Mouse (Mus musculus) gastrocnemius, postnatal 36 days (tissue): Measurements from ENCODE around the gene Cmc2. TPM values are rescaled to one million over a fixed set of nuclear protein-coding genes. Genes with fewer than 3 reads are reported as not detected.

Experiments used
- DNase-seq, 2 experiments: peaks; one replicate each; pipeline ENCODE4 v3.0.0; 2022
- intact Hi-C: fragments of 180-260 bp; cut with DNase I; formaldehyde crosslinking; loops from one replicate; pipeline ENCODE4 v1.15.1; 2025
- total RNA-seq, 2 experiments: library from RNA; stranded (reverse); gene quantifications; 2 replicates each; pipeline ENCODE4 v1.2.3; 2021

Cmc2 gene
- total RNA-seq, 2 experiments from 2014 or later = 23.1 to 30.7 TPM

DNA sequence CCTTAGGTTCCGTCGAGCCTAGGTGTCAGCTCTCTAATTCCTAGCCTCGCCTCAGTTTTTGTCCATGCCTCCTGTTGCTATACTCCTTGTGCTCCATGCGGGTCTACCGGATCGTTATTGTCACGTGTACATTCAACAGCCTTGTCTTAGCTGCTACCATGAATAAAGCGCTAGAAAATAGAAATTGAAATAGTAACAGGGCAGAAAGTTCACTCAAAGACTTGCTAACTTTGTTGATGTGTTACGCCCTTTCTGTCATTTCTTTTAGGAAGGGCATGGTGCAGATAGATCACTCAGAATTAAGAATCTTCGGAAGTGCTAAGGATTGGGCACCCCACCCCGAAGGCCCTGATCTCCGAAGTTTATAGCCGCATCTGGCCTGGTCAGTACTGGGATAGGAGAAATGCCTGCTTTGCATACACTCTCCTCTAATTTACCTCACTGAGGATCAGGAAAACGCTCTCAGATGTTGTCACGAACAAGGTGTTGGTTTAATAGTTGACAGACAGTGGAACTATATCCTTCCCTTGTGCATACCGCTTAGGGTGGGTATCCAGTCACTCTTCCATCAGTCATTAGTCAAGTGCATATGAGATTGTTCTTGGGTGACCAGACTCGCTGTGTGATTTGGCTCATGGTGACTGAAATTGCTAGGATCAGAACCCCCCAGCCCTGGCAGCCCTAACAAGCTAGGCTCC lies 954 bp upstream of the Cmc2 start:
- intact Hi-C loops = no loop called here
- no peak for DNase-seq

DNA sequence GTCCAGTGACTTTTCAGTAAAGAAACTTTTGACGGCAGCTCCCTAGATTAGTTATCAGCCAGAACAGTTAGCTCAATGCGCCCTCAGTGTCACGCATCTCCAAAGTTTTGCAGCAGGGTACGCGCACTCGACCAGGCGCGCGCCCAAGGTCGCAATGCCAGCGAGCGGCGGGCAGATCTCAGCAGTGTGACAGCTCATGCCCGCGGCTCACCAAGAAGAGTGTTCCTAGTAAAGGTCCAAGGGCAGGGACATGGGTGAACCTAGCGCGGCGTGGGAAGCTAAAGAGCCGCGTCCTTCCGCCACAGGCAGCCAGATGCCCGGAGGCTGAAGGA lies 284 bp downstream of the Cmc2 start:
- peak in 1 of 2 experiments; percentile 12 for DNase-seq
- intact Hi-C loops = loop anchor here (2.0 kb wide), 1 partner anchor 58 kb away; the partner anchor contains the start of gene 1700030J22Rik

DNA sequence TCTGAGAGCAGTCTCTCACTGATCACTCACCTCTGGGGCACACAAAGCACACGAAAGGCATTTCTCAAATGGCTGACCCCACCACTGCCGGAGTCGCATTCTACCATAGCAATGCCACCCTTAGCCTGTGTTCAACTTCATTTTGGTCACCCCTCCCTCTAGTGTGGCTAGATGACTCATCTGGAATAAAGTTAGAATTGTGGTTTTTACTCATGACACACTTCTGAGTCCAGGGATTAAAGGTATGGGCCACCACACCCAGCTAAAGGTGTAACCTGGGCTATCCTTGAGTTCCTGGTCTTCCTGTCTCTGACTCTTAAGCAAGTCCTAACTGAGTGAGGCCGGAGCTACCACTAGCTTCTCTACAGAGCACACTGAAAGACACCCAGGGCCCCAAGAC lies 15.4 kb downstream of the Cmc2 start:
- DNase-seq = no peak
- intact Hi-C loops = no loop called here

DNA sequence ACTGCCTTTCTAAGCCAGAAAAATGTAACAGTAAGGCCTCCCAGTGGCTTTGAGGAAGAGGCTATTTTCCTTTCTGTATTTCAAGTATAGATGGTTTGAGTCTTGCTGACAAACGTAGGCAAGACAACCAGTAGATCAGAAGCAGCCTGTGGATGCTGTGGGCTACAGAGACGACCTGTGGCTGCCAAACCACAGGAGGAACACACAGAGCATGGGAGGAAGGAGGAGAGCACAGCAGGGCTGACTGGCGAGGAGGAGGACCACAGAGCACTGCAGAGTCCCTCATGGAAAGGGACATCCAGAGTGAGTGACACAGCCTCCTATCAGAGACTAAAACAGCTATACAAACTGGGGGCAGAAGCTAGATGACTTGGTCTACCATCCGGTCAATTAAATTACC lies 16.0 kb downstream of the Cmc2 start:
- intact Hi-C loops = no loop called here
- DNase-seq = no peak

DNA sequence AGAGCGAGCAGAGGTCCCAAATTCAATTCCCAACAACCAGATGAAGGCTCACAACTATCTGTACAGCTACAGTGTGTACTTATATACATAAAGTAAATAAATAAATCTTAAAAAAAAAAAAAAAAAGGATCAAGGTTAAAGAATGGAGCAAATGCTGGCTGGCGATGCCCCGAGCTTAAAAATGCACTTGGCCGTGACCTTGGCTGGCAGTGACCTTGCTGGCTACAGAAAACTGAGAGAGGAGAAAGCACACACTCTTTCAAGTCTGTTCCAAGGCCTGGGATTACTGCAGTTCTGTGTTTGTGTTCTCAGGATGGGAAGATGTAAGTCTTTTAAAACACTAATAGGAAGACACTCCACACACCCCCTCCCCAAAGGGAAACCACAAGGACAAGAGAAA lies 16.5 kb downstream of the Cmc2 start:
- no peak for DNase-seq
- intact Hi-C loops = no loop called here

DNA sequence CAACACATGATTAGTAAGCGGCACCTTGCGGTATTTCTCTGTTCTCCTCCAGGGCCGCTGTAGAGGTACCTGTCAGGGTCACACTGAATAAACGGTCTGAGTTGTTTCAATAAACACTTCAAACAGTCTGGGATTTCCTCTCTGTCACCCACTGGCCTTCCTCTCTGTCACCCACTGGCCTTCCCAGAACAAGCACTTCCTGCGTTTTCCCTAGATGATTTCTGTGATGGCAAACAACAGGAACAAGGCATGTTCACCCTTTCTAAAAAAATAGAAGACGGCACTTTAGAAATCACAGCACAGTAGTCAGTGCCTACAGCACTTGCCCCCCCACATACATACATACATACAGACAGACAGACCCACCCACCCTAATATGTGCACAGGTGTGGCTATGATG lies 25.7 kb downstream of the Cmc2 start:
- intact Hi-C loops = no loop called here
- DNase-seq = no peak

DNA sequence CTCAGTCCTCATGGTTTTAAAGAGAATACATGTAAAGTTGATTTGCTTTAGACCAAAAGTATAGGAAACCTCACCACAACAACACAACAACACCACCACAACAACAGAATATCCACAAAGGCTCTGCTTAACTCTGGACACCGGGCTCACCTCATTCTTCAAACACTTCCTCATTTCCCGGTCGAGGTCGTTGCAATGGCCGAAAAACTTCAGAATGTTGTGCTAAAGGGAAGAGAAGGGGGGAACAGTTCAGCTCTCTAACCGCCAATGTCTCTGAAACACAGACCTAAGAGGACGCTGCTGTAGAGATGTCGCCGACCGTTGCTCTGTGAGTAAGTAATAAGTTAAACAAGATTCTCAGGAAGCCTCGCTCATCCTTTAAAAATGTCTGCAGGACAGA lies 27.3 kb downstream of the Cmc2 start:
- intact Hi-C loops = no loop called here

DNA sequence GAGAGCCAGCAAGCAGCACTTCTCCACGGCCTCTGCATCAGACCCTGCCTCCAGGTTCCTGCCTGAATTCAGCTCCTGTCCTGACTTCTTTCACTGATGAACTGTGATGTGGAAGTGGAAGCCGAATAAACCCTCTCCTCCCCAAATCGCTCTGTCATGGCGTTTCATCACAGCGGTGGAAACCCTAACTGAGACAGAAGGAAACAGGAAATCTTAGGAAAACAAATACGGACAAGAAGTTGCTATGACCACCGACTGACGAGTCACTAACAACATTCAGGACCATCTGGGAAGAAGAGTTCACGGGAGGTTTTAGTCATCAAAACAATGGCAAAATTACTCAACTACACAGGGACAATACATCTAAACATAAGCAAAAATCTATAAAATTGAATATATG lies 28.6 kb downstream of the Cmc2 start:
- intact Hi-C loops = no loop called here
- DNase-seq = no peak

More for the DNA sequence above, 27.3 kb downstream of the Cmc2 start:
- no peak for DNase-seq

DNA sequence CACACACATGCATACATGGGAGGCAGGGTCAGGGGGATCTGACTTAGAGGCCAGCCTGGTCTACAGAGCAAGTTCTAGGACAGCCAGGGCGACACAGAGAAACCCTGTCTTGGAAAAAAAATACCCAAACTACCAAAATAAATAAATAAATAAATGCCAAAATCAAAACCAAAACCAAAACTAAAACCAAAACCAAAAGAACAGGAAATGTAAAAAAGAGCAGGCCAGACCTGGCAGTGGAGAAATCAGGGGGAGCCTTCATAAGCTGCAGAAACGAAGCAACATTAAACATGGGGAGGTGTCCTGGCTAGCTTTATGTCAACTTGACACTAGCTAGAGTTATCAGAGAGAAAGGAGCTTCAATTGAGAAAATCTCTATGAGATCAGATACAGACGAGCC lies 29.1 kb downstream of the Cmc2 start:
- intact Hi-C loops = no loop called here
- no peak for DNase-seq

DNA sequence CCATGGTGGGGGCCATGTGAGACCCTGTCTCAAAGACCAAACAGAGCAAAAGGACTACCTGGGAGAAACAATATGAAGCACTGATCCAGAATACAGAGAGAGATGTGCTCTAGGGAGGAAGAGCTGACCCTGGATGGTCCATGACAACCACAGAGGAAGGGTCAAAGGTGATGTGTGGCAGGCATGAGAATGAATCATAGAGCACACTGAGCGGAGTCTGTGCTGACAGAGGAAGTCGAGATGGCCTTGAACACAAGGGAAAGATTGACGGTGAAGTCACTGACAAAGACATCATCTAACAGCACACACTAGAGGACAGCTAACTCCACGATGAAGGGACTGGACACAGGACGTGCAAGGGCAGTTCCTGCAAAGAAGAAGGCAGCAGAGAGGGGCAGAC lies 29.8 kb downstream of the Cmc2 start:
- DNase-seq = no peak
- intact Hi-C loops = no loop called here

DNA sequence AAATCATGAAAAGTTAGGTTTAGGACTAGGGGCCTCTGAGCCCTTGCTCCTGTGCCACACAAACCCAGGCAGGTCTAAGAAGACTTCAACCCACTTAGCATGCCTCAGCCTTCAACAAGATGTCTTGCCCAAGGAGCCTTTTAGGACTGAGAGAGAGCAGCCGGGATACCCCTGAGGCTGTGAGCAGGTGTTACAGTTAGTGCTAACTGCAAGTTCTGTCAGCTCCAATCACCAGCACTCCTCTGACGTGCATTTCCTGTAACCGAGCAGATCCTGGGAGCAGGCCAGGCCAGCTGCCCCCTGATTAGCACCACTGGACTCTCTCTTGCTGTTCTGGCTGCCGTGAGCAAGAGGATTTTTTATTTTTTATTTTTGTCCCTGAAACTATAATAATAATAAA lies 33.4 kb downstream of the Cmc2 start:
- DNase-seq = no peak

DNA sequence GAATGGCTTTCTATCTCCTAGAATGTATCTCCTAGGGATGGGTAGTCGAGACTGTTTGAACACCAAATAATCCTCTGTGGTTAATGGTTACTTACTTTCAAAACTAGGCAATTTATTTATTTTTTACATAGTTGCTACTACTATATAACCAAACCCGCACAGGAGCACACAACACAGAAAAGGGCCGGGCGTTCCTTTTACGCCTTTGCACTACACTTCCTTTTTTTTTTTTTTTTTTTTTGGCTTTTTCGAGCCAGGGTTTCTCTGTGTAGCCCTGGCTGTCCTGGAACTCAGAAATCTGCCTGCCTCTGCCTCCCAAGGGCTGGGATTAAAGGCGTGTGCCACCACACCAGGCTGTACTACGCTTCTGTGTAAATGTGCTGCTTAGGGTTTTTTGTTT lies 39.9 kb downstream of the Cmc2 start:
- intact Hi-C loops = no loop called here
- DNase-seq = no peak

More for the DNA sequence above, 33.4 kb downstream of the Cmc2 start:
- intact Hi-C loops = no loop called here

DNA sequence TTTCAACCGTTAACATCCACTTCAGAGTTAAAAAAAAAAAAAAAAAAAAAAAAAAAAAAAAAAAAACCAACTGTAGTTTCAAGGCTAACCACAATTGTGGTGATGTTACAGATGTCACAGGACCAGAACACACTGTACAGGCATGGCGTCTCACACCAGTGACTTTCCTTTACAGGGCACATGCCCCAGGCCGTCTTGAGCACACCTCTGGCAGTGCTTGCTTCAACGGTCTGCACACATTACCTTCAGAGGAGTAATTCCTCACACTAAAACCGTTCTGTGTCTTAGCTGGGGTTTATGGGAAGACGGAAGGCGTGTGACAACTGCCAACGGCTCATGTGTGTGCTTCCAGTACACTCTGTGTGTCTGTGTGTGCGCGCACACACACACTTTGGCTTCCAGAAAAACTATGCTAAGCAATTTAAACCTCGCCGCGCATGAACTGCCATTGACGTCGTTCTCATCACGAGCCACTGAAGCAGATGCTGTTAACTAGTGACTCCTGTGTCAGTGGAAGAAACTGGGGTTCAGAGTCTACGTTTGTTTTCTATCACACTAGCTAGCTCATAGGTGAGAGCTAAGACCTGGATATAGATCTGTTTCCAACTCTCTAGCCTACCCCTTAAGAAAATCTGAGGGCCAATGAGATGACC lies 45.3 kb downstream of the Cmc2 start:
- no peak for DNase-seq
- intact Hi-C loops = loop anchor here (10.0 kb wide), 1 partner anchor 391 kb away; no protein-coding TSS in a partner anchor

DNA sequence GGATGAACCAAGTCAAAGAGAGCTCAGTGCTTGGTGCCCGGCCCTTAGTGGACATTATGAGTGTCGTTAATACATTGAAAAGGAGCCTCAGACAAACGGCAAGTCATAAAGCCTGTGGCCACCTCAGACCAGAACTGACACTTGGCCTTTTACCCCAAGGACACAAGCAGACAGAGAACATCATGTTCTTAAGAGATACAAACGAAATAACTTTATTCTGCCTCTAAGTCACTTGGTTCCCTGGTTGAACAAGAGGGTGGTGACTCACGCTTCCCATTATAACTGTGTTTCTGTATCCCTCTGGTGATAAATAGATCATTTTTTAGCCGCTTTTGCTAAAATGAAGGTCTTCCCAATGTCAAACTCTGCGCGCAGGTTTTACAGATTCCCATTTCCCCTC lies 47.3 kb downstream of the Cmc2 start:
- intact Hi-C loops = loop anchor here (10.0 kb wide), 1 partner anchor 389 kb away; no protein-coding TSS in a partner anchor
- DNase-seq = no peak

DNA sequence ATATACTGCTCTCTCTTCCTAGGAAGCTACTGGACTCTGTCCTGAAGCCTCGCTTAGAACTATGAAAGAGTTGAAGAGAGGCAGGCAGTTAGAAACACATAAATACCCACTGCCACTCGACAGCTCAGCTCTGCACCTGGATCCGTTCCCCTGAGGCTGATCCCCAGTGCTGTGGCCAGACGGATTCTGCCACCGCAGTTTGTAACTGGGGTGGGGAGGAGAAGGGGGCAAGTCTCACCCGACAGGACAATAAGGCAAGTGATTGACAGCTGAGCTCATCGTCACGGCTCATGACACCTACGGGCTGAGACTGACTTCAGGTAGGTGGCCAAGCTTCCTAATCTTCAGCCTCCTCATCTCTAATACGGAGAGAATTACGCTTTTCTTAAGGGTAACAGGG lies 47.7 kb downstream of the Cmc2 start:
- intact Hi-C loops = loop anchor here (10.0 kb wide), 1 partner anchor 389 kb away; no protein-coding TSS in a partner anchor
- no peak for DNase-seq

DNA sequence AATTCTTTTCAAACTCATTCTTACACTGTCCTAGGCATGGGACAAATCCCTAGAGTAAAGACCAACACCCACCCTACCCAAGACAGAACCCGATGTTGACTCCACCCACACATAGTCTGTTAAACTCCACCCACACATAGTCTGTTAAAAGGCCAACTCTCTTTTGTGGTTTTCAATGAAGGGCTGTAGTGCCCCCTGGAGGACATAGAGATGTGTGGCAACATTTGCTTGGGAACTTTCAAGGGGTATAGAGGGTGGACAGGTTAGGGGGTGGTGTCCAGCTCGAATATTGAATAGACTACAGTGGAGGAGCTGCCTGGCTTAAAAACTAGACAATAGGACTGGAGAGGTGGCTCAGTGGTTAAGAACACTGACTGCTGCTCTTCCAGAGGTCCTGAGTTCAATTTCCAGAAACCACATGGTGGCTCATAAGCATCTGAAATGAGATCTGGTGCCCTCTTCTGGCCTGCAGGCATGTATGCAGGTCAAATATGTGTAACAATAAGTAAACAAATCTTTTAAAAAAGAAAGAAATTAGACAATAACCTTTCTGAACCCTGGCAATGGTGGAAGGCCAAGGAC lies 48.4 kb downstream of the Cmc2 start:
- intact Hi-C loops = loop anchor here (10.0 kb wide), 1 partner anchor 388 kb away; no protein-coding TSS in a partner anchor
- no peak for DNase-seq

DNA sequence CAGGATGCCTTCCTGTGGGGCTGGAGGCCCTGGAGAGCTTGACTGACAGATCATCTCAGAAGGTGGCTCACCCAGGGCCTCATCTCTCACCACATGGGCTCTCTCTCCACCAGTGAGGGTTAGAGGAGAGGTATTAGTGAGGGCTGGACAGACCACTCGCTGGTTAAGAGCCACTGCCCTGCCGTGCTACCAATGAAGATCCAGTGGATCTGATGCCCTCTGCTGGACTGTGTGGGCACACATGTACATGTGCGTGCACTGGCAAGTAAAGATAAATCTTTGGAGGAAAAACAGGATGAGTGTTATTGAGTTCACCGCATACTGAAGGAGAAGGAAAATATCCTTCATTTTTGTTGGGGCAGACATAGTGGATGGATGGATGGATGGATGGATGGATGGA lies 52.6 kb downstream of the Cmc2 start:
- no peak for DNase-seq
- intact Hi-C loops = loop anchor here (5.0 kb wide), 1 partner anchor 96 kb away; no protein-coding TSS in a partner anchor

DNA sequence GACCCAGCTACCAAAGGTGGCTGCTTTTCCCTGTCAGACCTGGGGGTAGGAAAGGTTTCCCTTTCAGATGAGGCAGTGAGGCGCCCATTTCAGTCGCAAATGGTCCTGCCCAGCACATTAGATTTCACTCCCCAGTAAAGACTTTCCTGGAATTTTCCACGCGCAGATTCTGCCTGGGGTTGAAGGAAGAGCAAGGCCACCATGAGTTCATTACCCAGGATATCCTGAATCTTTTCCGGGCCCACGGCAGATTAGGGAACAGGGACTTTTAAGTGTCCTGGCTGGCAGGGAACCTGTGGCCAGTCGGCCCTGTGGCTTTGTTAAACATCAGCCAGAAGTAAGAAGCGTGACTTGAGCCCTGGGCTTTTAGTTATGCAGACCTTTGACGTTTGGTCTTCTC lies 53.9 kb downstream of the Cmc2 start:
- intact Hi-C loops = loop anchor here (5.0 kb wide), 1 partner anchor 95 kb away; no protein-coding TSS in a partner anchor
- DNase-seq = no peak

DNA sequence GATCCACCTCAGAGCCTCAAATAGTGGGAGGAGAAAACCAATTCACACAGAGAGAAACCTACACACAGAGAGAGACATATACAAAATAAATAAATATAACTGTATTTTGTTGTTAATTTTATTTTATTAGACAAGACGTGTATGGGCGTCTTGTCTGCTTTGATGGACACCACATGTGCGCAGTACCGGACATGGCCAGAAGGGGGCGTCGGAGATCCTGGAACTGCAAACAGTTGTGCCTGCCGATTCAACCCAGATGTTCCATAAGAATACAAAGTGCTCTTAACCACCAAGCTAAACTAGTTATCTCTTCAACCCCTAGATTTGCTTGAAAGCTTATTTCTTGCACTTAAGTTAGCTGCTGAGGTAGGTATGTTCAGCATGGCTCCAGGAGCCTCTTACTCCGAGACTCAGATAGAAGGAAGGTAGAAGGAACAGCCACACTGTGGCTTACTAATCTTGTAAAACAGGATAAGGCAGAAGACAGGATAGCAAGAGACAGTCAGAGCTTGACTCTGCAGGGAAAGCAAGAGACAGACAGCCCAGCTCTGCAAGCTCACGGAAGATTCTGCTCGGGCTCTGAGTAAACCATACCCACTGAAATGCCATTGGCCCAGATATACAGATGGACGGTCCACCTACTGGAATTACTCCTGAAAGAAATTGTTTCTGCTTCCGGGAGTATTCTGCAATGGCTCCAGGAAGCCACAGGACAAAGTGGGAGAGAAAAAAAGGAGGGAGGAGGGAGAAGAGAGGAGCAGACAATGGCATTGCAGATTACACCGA lies 54.9 kb downstream of the Cmc2 start:
- DNase-seq = peak in 1 of 2 experiments; percentile 22
- intact Hi-C loops = loop anchor here (5.0 kb wide), 1 partner anchor 94 kb away; no protein-coding TSS in a partner anchor

DNA sequence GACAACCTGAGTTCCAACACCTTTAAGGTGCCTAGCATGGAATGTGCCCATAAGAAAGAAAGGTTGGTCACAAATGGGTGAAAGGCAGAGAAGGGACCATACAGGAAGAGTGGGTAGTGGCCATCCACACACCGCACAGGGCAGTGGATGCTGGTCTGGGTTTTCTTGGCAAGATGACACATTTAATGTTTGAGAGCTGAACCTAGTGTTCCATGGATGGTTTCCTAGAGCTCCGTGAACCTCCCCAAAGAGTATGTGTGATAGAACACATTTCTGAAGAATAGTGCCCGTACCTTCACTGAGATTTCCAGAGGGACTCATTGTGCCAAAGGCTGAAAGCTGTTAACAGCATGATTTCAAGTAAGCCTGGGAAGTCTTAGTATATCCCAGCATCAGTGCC lies 56.7 kb downstream of the Cmc2 start:
- intact Hi-C loops = no loop called here
- no peak for DNase-seq

DNA sequence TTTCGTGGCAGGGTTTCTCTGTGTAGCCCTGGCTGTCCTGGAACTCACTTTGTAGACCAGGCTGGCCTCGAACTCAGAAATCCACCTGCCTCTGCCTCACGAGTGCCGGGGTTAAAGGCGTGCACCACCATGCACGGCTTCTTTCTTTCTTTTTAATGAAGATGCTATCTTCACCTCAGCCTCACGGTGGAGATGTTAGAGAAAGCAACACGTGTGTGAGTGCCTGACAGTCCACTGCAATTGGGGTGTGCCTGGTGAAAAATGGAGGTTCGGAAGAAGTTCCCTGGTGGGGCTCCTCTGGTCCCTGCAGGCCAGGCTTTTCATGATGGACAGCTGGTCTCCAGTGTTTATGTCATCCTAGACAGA lies 57.2 kb downstream of the Cmc2 start:
- intact Hi-C loops = no loop called here
- DNase-seq = no peak
